Mouse (Mus musculus): ENCODE data around the gene Gse1. TPM values are rescaled to one million over a fixed set of nuclear protein-coding genes. Genes with fewer than 3 reads are reported as not detected.

The Gse1 gene
- polyA plus RNA-seq, 1 experiment from 2014 or later, result 8.7 TPM

DNA sequence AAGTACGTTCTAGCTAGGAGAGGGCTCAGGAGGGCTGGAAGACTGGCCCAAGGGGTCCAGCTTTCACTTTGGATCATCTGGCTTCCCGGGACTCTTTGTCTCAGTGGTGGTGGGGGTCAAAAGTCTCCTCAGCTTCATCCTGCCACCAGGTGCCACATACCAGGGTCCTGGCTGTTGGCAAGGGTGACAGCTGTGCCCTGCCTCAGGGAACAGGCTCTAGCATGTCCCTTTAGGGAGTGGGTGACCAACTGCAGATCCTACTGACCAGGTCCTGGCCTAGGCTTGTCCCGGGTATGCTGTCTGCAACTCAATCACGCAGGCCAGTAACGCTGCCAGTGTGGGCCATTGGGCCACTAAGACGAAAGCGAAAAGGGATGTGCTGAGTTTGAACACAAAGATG is 15.7 kb upstream of the Gse1 start:
- 76% methylated on average over 7 of the region's 7 CpGs for WGBS (ENCODE audit: insufficient replicate concordance)
- H3K9me3 ChIP-seq (replicated peaks), result no peaks in the 10 kb centered on the region
- H3K9ac ChIP-seq, result no peak overlapping the region
- H3K27ac ChIP-seq (replicated peaks), result no peak overlapping the region
- H3K4me2 ChIP-seq, result no peak overlapping the region
- no peaks in the 10 kb centered on the region for H3K36me3 ChIP-seq (replicated peaks)
- no peak overlapping the region for H3K4me3 ChIP-seq (replicated peaks)
- no peaks in the 10 kb centered on the region for H3K4me1 ChIP-seq (replicated peaks)
- H3K27me3 ChIP-seq, result peaks cover 6% of the 10 kb centered on the region
- ATAC-seq (ENCODE audit: insufficient read depth), result no peak

DNA sequence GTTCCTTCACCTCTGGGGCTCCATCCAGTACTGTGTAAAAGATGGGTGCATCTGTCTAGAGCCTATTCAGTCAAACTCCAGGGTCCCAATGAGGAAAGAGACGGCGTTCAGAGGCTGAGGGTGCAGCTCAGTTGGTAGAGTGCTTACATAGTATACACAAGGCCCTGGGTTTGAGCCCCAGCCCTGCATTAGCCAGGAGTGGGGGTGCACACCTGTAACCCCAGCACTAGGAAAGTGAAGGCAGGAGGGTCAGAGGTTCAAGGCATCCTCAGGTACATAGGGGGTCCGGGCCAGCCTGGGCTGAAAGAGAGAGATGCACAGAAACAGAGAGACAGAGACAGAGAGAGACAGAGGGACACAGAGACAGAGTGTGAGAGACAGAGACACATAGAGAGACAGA is 15.0 kb upstream of the Gse1 start:
- Histone ChIP-seq H3K27ac (replicated peaks) (no peak overlapping the region), H3K27me3 (peaks cover 6% of the 10 kb centered on the region), H3K4me3 (replicated peaks) (no peak overlapping the region), H3K9ac (no peak overlapping the region), H3K4me2 (no peak overlapping the region), H3K4me1 (replicated peaks) (no peaks in the 10 kb centered on the region), H3K9me3 (replicated peaks) (no peaks in the 10 kb centered on the region), H3K36me3 (replicated peaks) (no peaks in the 10 kb centered on the region)
- 67% methylated on average over 3 of the region's 3 CpGs for WGBS (ENCODE audit: insufficient replicate concordance)
- ATAC-seq (ENCODE audit: insufficient read depth), result no peak

DNA sequence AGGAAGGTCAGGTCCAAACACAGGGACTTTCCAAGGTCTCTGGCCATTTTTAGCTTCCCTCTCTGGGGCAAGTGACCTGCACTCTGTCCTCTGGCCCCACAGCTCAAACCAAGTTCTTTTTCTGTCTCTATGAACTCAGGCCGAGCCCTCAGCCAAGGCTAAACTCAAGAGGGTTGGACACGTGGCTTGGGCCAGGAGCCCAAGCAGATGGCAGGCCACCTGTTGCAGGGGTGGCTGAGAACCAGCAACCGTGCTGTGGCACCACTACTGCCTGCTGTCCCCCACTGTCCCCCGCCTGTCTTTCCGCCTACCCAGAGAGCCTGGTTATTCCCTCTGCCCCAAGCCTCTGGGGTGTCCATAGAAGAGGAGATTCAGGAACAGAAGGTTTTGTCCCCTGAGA is 14.3 kb upstream of the Gse1 start:
- no peaks in the 10 kb centered on the region for H3K9me3 ChIP-seq (replicated peaks)
- H3K4me2 ChIP-seq, result no peak overlapping the region
- H3K36me3 ChIP-seq (replicated peaks), result no peaks in the 10 kb centered on the region
- no peak for ATAC-seq (ENCODE audit: insufficient read depth)
- H3K4me3 ChIP-seq (replicated peaks), result no peak overlapping the region
- no peaks in the 10 kb centered on the region for H3K4me1 ChIP-seq (replicated peaks)
- H3K27me3 ChIP-seq, result peaks cover 6% of the 10 kb centered on the region
- H3K27ac ChIP-seq (replicated peaks), result no peak overlapping the region
- no peak overlapping the region for H3K9ac ChIP-seq
- 59% methylated on average over 5 of the region's 5 CpGs for WGBS (ENCODE audit: insufficient replicate concordance)

- WGBS (ENCODE audit: insufficient replicate concordance), result 45% methylated on average over 7 of the region's 7 CpGs
Observed at GRCm38 (mm10) chr8:120215416-120216141, 12.7 kb upstream of the Gse1 start.

DNA sequence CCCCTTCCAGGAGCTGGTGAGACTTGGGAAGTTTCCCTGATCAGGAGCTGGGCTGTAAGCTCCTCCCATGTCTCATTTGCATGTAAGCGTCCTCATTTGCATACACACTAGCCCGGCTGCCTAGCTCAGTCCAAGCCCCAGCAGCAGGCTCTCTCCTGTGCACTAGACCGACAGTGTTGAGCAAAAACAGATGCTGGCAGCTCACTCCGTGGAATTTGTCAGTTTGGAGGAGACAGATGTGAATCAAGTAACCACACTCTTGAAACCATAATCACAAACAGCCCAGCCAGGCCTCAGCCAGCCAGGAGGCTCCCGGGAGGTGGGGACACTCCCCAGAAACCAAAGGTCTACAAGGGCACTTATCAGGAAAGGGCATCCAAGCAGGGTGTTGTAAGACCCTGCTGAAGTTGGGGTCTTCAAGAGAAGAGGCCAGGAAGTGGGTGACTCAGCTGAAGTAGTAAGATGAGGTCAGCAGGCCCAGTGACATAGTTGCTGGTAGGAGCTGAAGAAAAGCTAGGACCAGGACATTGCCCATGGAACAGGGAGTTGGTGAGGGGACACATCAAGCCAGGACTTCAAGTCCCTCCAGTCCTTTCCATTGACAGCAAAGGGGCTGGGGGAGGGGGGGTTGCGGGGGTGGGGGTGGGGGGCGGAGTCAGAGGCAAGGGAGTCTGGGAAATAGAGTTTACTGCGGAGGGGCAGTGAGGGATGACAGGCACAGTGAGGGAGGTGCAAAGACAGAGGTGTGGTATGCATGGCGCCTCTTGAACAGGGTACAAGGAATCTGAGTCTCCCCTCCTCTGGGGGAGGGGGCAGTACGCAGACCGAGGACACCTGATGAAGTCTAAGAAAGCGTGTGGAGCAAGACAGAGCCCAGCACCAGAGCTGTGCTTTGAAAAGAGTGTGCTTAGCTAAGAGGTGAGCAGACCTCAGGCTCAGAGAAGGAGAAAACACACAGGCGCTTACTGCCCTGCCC is 11.1 kb upstream of the Gse1 start:
- Histone ChIP-seq H3K4me3 (replicated peaks) (no peak overlapping the region), H3K9ac (no peak overlapping the region), H3K4me2 (no peak overlapping the region), H3K9me3 (replicated peaks) (no peaks in the 10 kb centered on the region), H3K27me3 (no peaks in the 10 kb centered on the region; the same call in 1 of the 2 replicates), H3K36me3 (replicated peaks) (no peaks in the 10 kb centered on the region), H3K27ac (replicated peaks) (no peak overlapping the region), H3K4me1 (replicated peaks) (no peaks in the 10 kb centered on the region)
- WGBS (ENCODE audit: insufficient replicate concordance), result 28% methylated on average over 13 of the region's 13 CpGs
- ATAC-seq (ENCODE audit: insufficient read depth), result no peak

More at GRCm38 (mm10) chr8:120215416-120216141, 12.7 kb upstream of the Gse1 start:
- no peak overlapping the region for H3K4me2 ChIP-seq
- H3K27me3 ChIP-seq, result no peaks in the 10 kb centered on the region
- no peaks in the 10 kb centered on the region for H3K36me3 ChIP-seq (replicated peaks)
- ATAC-seq (ENCODE audit: insufficient read depth), result no peak
- H3K9me3 ChIP-seq (replicated peaks), result no peaks in the 10 kb centered on the region
- H3K9ac ChIP-seq, result no peak overlapping the region
- no peaks in the 10 kb centered on the region for H3K4me1 ChIP-seq (replicated peaks)
- no peak overlapping the region for H3K27ac ChIP-seq (replicated peaks)
- H3K4me3 ChIP-seq (replicated peaks), result no peak overlapping the region

- no peak overlapping the region for H3K9ac ChIP-seq
- H3K4me3 ChIP-seq (replicated peaks), result no peak overlapping the region
- no peak overlapping the region for H3K27ac ChIP-seq (replicated peaks)
- no peaks in the 10 kb centered on the region for H3K4me1 ChIP-seq (replicated peaks)
- 42% methylated on average over 11 of the region's 11 CpGs for WGBS (ENCODE audit: insufficient replicate concordance)
- no peaks in the 10 kb centered on the region for H3K9me3 ChIP-seq (replicated peaks)
- no peak for ATAC-seq (ENCODE audit: insufficient read depth)
- no peaks in the 10 kb centered on the region for H3K36me3 ChIP-seq (replicated peaks)
- no peak overlapping the region for H3K4me2 ChIP-seq
- peaks cover 24% of the 10 kb centered on the region for H3K27me3 ChIP-seq
Observed at GRCm38 (mm10) chr8:120222548-120222947, 5.7 kb upstream of the Gse1 start.

- H3K4me3 ChIP-seq (replicated peaks), result no peak overlapping the region
- no peak for ATAC-seq (ENCODE audit: insufficient read depth)
- no peaks in the 10 kb centered on the region for H3K36me3 ChIP-seq (replicated peaks)
- H3K4me1 ChIP-seq (replicated peaks), result peaks cover 10% of the 10 kb centered on the region
- no peak overlapping the region for H3K27ac ChIP-seq (replicated peaks)
- no peaks in the 10 kb centered on the region for H3K9me3 ChIP-seq (replicated peaks)
- no peak overlapping the region for H3K9ac ChIP-seq
- H3K4me2 ChIP-seq, result no peak overlapping the region
- H3K27me3 ChIP-seq, result peaks cover 46% of the 10 kb centered on the region
- 34% methylated on average over 11 of the region's 11 CpGs for WGBS (ENCODE audit: insufficient replicate concordance)
Observed at GRCm38 (mm10) chr8:120224521-120225420, 3.5 kb upstream of the Gse1 start.

DNA sequence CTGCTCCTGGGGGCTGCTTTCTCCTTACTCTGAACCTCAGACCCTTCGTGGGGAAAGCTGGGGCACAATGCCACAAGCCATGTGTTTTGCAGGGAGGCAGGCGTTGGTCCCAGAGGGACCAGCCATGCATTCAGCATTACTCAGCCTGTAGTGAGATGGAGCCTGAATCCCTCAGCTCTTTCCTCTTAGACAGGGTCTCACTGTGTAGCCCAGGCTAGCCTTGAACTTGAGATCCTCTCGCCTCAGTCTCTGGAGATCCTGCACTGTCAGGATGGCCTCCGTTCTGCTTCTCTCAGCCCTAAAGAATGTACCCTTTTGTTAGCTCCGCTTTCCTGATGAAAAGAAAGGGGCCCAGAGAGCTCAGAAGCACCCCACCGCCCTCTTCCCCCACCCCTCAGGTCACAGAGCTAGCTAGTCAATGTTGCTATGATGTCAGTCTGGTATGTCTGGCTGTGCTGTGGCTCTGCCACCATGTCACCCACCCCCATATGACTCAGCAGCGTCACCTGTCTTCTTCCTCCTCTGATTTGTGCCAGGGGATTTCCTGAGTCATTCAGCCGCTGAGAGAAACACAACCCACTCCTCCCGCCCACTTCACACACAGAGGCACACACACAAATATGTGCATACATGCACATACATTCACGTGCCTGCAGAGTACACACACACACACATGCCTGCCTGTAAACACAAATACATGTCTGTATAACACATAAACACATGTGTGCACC is 2.7 kb upstream of the Gse1 start:
- Histone ChIP-seq H3K27me3 (peaks cover 54% of the 10 kb centered on the region), H3K4me1 (replicated peaks) (peaks cover 11% of the 10 kb centered on the region), H3K4me2 (no peak overlapping the region), H3K36me3 (replicated peaks) (no peaks in the 10 kb centered on the region), H3K4me3 (replicated peaks) (no peak overlapping the region), H3K9ac (no peak overlapping the region), H3K27ac (replicated peaks) (no peak overlapping the region), H3K9me3 (replicated peaks) (no peaks in the 10 kb centered on the region)
- WGBS (ENCODE audit: insufficient replicate concordance), result 34% methylated on average over 10 of the region's 10 CpGs
- ATAC-seq (ENCODE audit: insufficient read depth), result no peak

DNA sequence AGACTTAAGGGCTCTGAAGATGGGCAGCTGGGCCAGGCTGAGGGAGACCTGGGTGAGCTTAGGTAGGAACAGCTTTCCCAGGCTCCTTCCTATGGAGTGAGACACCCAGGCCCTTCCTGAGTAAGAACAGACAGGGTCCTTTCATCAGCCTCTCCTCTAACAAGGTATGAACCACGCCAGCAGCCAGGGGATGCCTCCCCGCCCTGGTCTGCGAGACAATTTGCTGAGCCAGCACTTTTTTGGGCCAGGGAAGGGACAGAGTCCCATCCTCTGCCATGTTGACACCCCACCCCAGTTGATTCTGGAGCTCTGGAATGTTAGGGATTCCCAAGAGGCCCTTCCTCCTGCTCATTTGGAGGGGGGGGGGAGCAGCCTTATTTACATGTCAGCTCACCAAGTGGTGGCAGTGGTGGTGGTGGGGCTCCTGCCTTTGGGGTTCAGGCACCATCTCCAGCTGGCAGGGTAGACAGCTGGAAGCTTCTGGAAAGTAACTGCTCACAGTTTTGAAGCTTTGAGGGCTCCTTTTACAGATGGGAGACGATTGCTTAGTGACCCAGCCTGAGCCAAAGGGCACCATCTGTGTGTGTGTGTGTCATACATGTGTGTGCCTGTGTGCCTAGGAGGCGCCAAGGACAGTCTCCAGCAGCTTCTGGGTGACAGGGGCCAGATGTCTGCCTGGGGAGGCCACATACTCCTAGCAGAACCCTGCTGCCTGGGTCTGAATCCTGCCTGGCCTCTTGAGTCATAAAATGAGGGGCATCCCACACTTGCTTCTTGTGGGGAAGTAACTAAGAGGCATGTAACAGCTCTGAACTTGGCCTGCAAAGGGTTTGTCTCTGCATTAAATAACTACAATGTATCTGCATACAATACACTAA is 1.3 kb upstream of the Gse1 start:
- no peak overlapping the region for H3K9ac ChIP-seq
- ATAC-seq (ENCODE audit: insufficient read depth), result no peak
- H3K27me3 ChIP-seq, result peaks cover 68% of the 10 kb centered on the region
- H3K4me2 ChIP-seq, result no peak overlapping the region
- H3K9me3 ChIP-seq (replicated peaks), result no peaks in the 10 kb centered on the region
- no peak overlapping the region for H3K4me3 ChIP-seq (replicated peaks)
- peaks cover 11% of the 10 kb centered on the region for H3K4me1 ChIP-seq (replicated peaks)
- WGBS (ENCODE audit: insufficient replicate concordance), result 48% methylated on average over 5 of the region's 5 CpGs
- no peaks in the 10 kb centered on the region for H3K36me3 ChIP-seq (replicated peaks)
- H3K27ac ChIP-seq (replicated peaks), result no peak overlapping the region

DNA sequence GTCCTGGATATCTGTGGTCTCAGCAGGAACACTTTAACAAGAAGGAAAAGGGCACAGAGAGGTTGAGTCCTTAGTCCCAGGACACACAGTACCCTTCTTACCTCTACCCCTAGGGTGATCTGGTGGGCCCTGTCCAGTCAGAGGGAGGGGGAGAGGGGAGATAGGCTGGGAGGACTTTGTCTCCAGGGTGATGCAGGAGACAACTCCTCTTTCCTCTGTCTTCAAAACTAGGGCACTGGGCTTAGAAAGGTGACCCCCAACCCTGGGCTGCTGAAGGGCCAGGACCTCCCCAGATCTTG is 729 bp upstream of the Gse1 start:
- Histone ChIP-seq H3K4me1 (replicated peaks) (peaks cover 11% of the 10 kb centered on the region), H3K9ac (no peak overlapping the region), H3K27me3 (peaks cover 74% of the 10 kb centered on the region), H3K27ac (replicated peaks) (no peak overlapping the region), H3K4me3 (replicated peaks) (no peak overlapping the region), H3K9me3 (replicated peaks) (no peaks in the 10 kb centered on the region), H3K4me2 (no peak overlapping the region), H3K36me3 (replicated peaks) (no peaks in the 10 kb centered on the region)
- no peak for ATAC-seq (ENCODE audit: insufficient read depth)
